Mouse (Mus musculus): Measurements from ENCODE around the gene 4932438H23Rik. TPM values are rescaled to one million over a fixed set of nuclear protein-coding genes. Genes with fewer than 3 reads are reported as not detected.

The 4932438H23Rik gene
- total and polyA plus RNA-seq, 3 experiments: not detected

DNA sequence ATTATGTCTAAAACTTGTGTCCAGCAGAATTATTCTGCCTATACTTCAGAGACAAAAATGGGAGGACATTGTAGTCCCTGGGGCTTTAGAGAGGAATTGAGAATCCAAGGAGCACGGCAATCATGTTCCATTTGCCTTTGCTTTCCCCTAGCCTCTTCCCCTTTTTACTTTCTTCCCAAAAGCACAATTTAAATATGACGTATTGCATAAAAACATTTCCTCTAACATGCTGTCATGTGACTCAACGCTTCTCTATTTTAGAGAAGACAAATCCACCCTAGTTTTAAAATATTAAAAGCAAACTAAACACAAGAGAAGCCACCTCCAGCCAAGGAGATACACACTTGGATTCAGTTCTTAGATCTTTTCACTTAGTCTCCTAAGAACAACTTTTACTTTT, 83.1 kb downstream of the 4932438H23Rik start:
- H3K27ac ChIP-seq (ENCODE audit: control insufficient read depth, low read depth, low read length): peak overlapping the region; percentile 82
- TF ChIP-seq HCFC1 (IDR thresholded peaks at IDR 0.05; ENCODE audit: low read depth, low read length) (peak; percentile 60), ELF1 (IDR thresholded peaks at IDR 0.05; ENCODE audit: low read depth, low read length) (no peak), RAD21 (IDR thresholded peaks at IDR 0.05; ENCODE audit: low read depth, low read length) (no peak), MAZ (IDR thresholded peaks at IDR 0.05; ENCODE audit: low read depth, low read length) (no peak), SMC3 (IDR thresholded peaks at IDR 0.05; ENCODE audit: low read depth, low read length) (no peak; the same call in 1 of the 2 replicates), BHLHE40 (IDR thresholded peaks at IDR 0.05; ENCODE audit: borderline replicate concordance, low read depth, low read length) (0 out of 2 replicates have a peak, but pooled peaks have one; percentile 33), ZMIZ1 (IDR thresholded peaks at IDR 0.05; ENCODE audit: low read depth, low read length) (0 out of 2 replicates have a peak, but pooled peaks have one; percentile 18), POLR2A (IDR thresholded peaks at IDR 0.05; ENCODE audit: control insufficient read depth in 1 of 2, insufficient read depth in 1 of 2, low read depth in 1 of 2, low read length in 2 of 2, poor library complexity in 1 of 2) (no peak; a peak in 1 of 4 replicates), MXI1 (IDR thresholded peaks at IDR 0.05; ENCODE audit: low read depth, low read length) (no peak), EP300 (IDR thresholded peaks at IDR 0.05; ENCODE audit: low read depth in 1 of 2, low read length in 2 of 2) (peak in 1 of 2 experiments; percentile 13; a peak in 1 of 4 replicates), ZC3H11A (IDR thresholded peaks at IDR 0.05; ENCODE audit: low read depth, low read length) (no peak), CHD2 (IDR thresholded peaks at IDR 0.05; ENCODE audit: low read length) (no peak), UBTF (IDR thresholded peaks at IDR 0.05; ENCODE audit: borderline replicate concordance, insufficient read depth, low read depth, low read length) (no peak), ZKSCAN1 (IDR thresholded peaks at IDR 0.05; ENCODE audit: low read depth, low read length) (no peak), USF2 (IDR thresholded peaks at IDR 0.05; ENCODE audit: borderline replicate concordance in 1 of 2, insufficient read depth in 1 of 2, low read depth in 1 of 2, low read length in 2 of 2) (peak in 1 of 2 experiments; percentile 43; a peak in 1 of 4 replicates), MAX (IDR thresholded peaks at IDR 0.05; ENCODE audit: low read length) (peak; percentile 66; the same call in 1 of the 2 replicates), TCF12 (IDR thresholded peaks at IDR 0.05; ENCODE audit: low read depth, low read length) (no peak), RCOR1 (IDR thresholded peaks at IDR 0.05; ENCODE audit: low read depth, low read length) (no peak), MYB (IDR thresholded peaks at IDR 0.05; ENCODE audit: low read depth, low read length) (no peak), MEF2A (IDR thresholded peaks at IDR 0.05; ENCODE audit: extremely low read depth, insufficient replicate concordance, low read depth, low read length, poor library complexity, severe bottlenecking) (no peak), GABPA (IDR thresholded peaks at IDR 0.05; ENCODE audit: low read depth, low read length) (no peak), KAT2A (conservative IDR thresholded peaks at IDR 0.05; ENCODE audit: low read depth, low read length) (no peak), CTCF (IDR thresholded peaks at IDR 0.05 in 2 of 3, conservative IDR thresholded peaks at IDR 0.05 in 1 of 3; ENCODE audit: control insufficient read depth in 1 of 3, insufficient read depth in 1 of 3, low read depth in 2 of 3, low read length in 3 of 3, poor library complexity in 1 of 3, severe bottlenecking in 1 of 3) (no peak), SIN3A (IDR thresholded peaks at IDR 0.05; ENCODE audit: low read length) (peak; percentile 74; the same call in 1 of the 2 replicates), NELFE (IDR thresholded peaks at IDR 0.05; ENCODE audit: low read depth, low read length) (no peak), E2F4 (IDR thresholded peaks at IDR 0.05; ENCODE audit: borderline replicate concordance, low read depth, low read length) (no peak), CHD1 (IDR thresholded peaks at IDR 0.05; ENCODE audit: low read depth, low read length) (no peak), USF1 (IDR thresholded peaks at IDR 0.05; ENCODE audit: low read depth, low read length) (peak; percentile 89), MAFK (IDR thresholded peaks at IDR 0.05; ENCODE audit: borderline replicate concordance, low read depth, low read length) (no peak), NRF1 (IDR thresholded peaks at IDR 0.05; ENCODE audit: insufficient read depth, low read depth, low read length, poor library complexity, severe bottlenecking) (no peak), TBP (IDR thresholded peaks at IDR 0.05; ENCODE audit: low read depth, low read length) (no peak), TAL1 (IDR thresholded peaks at IDR 0.05; ENCODE audit: low read length) (no peak), POLR2AphosphoS2 (IDR thresholded peaks at IDR 0.05; ENCODE audit: low read length) (peak; percentile 36; the same call in 1 of the 2 replicates), ETS1 (IDR thresholded peaks at IDR 0.05; ENCODE audit: low read depth, low read length) (peak; percentile 81), POLR2AphosphoS5 (IDR thresholded peaks at IDR 0.05; ENCODE audit: borderline replicate concordance, low read depth, low read length) (no peak), ZNF384 (IDR thresholded peaks at IDR 0.05; ENCODE audit: low read depth, low read length) (no peak), JUND (IDR thresholded peaks at IDR 0.05; ENCODE audit: low read depth, low read length) (peak; percentile 37; the same call in 1 of the 2 replicates)

More for the DNA sequence above, 83.1 kb downstream of the 4932438H23Rik start:
- Histone ChIP-seq H3K9ac (ENCODE audit: control insufficient read depth, low read depth, low read length, poor library complexity, severe bottlenecking) (peak overlapping the region; percentile 80), H3K4me3 (ENCODE audit: control insufficient read depth in 1 of 2, insufficient read depth in 1 of 2, low read depth in 2 of 2, low read length in 2 of 2) (peak overlapping the region; percentile 78 to 81), H3K36me3 (ENCODE audit: control insufficient read depth in 1 of 2, insufficient read depth in 2 of 2, low read length in 2 of 2) (peaks cover 11 to 17% of the 10 kb centered on the region in 2 experiments), H3K9me3 (replicated peaks; ENCODE audit: insufficient read depth, low read length) (no peaks in the 10 kb centered on the region), H3K27me3 (ENCODE audit: control insufficient read depth in 1 of 2, insufficient read depth in 2 of 2, low read length in 2 of 2) (no peaks in the 10 kb centered on the region), H3K79me2 (ENCODE audit: control insufficient read depth, insufficient read depth, low read length, poor library complexity) (peaks cover 19% of the 10 kb centered on the region), H3K4me1 (ENCODE audit: control insufficient read depth in 1 of 2, insufficient read depth in 2 of 2, low read length in 2 of 2) (peaks cover 4 to 14% of the 10 kb centered on the region in 2 experiments)
- peak; percentile 79 for DNase-seq (ENCODE audit: low read depth, low spot score)

Measured in MEL (cell line).